ENCODE assay signal across 8 mouse cellular contexts in genomic region chr4:130047331-130048202, GRCm38 (mm10). TPM values are rescaled to one million over a fixed set of nuclear protein-coding genes. Genes with fewer than 3 reads are reported as not detected.
DNase-seq lines count a peak whose midpoint lies in the region; ATAC-seq and TF ChIP-seq lines count a peak whose summit lies in the region.

TSS of gene Col16a1 (plus strand) at chr4:130047840.

- 2% methylated on average over 41 of the region's 46 CpGs for WGBS in hindbrain, embryonic 14.5 days

- peaks cover 1% of the 10 kb centered on the region; the same call in 1 of the 2 replicates for H3K4me1 ChIP-seq in cortical plate, adult 2 months (ENCODE audit: control insufficient read depth, insufficient read depth, low read length)
- peaks cover 13% of the 10 kb centered on the region for H3K4me1 ChIP-seq in hindbrain, embryonic 14.5 days (replicated peaks; ENCODE audit: control insufficient read depth, insufficient read depth, low read length)

- H3K27me3 ChIP-seq in hindbrain, embryonic 14.5 days (ENCODE audit: control insufficient read depth, insufficient read depth, low read length), result no peaks in the 10 kb centered on the region

- no peaks in the 10 kb centered on the region for H3K36me3 ChIP-seq in hindbrain, embryonic 14.5 days (replicated peaks; ENCODE audit: control insufficient read depth, insufficient read depth)

- peak within 1 kb of the TSS; percentile 46 for H3K9ac ChIP-seq in hindbrain, embryonic 14.5 days

- no peaks in the 10 kb centered on the region for H3K9me3 ChIP-seq in hindbrain, embryonic 14.5 days (ENCODE audit: control insufficient read depth, low read length)

- peak within 1 kb of the TSS; percentile 72 for H3K4me2 ChIP-seq in hindbrain, embryonic 14.5 days (replicated peaks)

- peak; percentile 73 for ATAC-seq in hindbrain, embryonic 14.5 days (ENCODE audit: low FRiP score)

- TF ChIP-seq CTCF in cortical plate, adult 2 months (IDR thresholded peaks at IDR 0.05; ENCODE audit: extremely low read depth, insufficient read depth, low read length), result no peak

- H3K27ac ChIP-seq in cortical plate, adult 2 months (ENCODE audit: insufficient read depth, low read length), result no peak within 1 kb of the TSS
- H3K27ac ChIP-seq in hindbrain, embryonic 14.5 days, result peak within 1 kb of the TSS; percentile 64

- H3K4me3 ChIP-seq in cortical plate, adult 2 months (ENCODE audit: insufficient read depth, low read length), result peak within 1 kb of the TSS; percentile 31
- peak within 1 kb of the TSS; percentile 30 for H3K4me3 ChIP-seq in hindbrain, embryonic 14.5 days (replicated peaks; ENCODE audit: low read length)

- no peak for TF ChIP-seq POLR2A in cortical plate, adult 2 months (IDR thresholded peaks at IDR 0.05; ENCODE audit: extremely low read depth, insufficient read depth, low read length)

- DNase-seq in adrenal gland, adult (ENCODE audit: inconsistent age in 2 of 2, low spot score in 1 of 2), result peak; percentile 83 to 89
- peak; percentile 87 to 91 for DNase-seq in gastrocnemius, adult 8-10 months (ENCODE audit: low spot score in 2 of 2)
- peak; percentile 75 for DNase-seq in hindbrain, embryonic 14.5 days (ENCODE audit: low spot score)
- DNase-seq in layer of hippocampus, postnatal 36 days, result peak; percentile 72 to 77
- peak; percentile 92 for DNase-seq in lung, postnatal 25 days (ENCODE audit: low spot score)
- DNase-seq in right cerebral cortex, postnatal 14 days, result peak; percentile 78
- DNase-seq in thymus, postnatal 25 days, result no peak

RNA-seq across cellular contexts. Expression of gene Col16a1, which starts in this region (rescaled TPM):
- 35.6 and 41.0 TPM in 2 replicates for polyA plus RNA-seq in cortical plate, adult 2 months (2012; rRNA removed)
- total RNA-seq in gastrocnemius, adult 8-10 months (2022), result 1 to 10 TPM; 1.6 to 4.1 (median 2.3) TPM
- 10.1 and 11.1 TPM in 2 replicates for polyA plus RNA-seq in hindbrain, embryonic 14.5 days (2014; fragmentation: Nextera tagmentation; extraction: Ambion mirVana)
- total RNA-seq in layer of hippocampus, postnatal 36 days (2021), result 10 to 100 TPM; 12.4 to 16.3 TPM
